28 mouse cellular contexts compared by ENCODE assay signal in genomic region chr10:53045931-53046330, GRCm38 (mm10).
DNase-seq lines count a peak whose midpoint lies in the region; ATAC-seq lines count a peak whose summit lies in the region.
"Had no signal": no experiment of that assay in that cellular context is flagged by ENCODE, and none has a peak within 500 bp of the region (broad histone marks: within the 10 kb centered on the region; RNA-seq: fewer than 3 reads in every experiment).

No protein-coding gene starts in this region.

- H3K36me3 ChIP-seq in midbrain, embryonic 14.5 days (ENCODE audit: control insufficient read depth, insufficient read depth, low read length) = no peaks in the 10 kb centered on the region
- H3K36me3 ChIP-seq in midbrain, embryonic 10.5 days = no peaks in the 10 kb centered on the region
- H3K36me3 ChIP-seq in midbrain, embryonic 16.5 days (ENCODE audit: control insufficient read depth, insufficient read depth, low read length) = no peaks in the 10 kb centered on the region
- H3K36me3 ChIP-seq in midbrain, embryonic 11.5 days (ENCODE audit: control insufficient read depth, insufficient read depth, low read length) = no peaks in the 10 kb centered on the region
- no peaks in the 10 kb centered on the region for H3K36me3 ChIP-seq in hindbrain, embryonic 12.5 days
- H3K36me3 ChIP-seq: embryonic facial prominence, embryonic 13.5 days; embryonic facial prominence, embryonic 15.5 days; forebrain, embryonic 10.5 days; forebrain, embryonic 12.5 days; G1E had no signal

- H3K27me3 ChIP-seq in midbrain, embryonic 14.5 days (ENCODE audit: control insufficient read depth, insufficient read depth, low read length) = no peaks in the 10 kb centered on the region
- no peaks in the 10 kb centered on the region for H3K27me3 ChIP-seq in midbrain, embryonic 10.5 days (ENCODE audit: low read depth, poor library complexity, severe bottlenecking)
- no peaks in the 10 kb centered on the region for H3K27me3 ChIP-seq in midbrain, embryonic 16.5 days (ENCODE audit: control insufficient read depth, insufficient read depth, low read depth, low read length)
- no peaks in the 10 kb centered on the region for H3K27me3 ChIP-seq in midbrain, embryonic 11.5 days (ENCODE audit: control insufficient read depth, insufficient read depth, low read length)
- no peaks in the 10 kb centered on the region for H3K27me3 ChIP-seq in hindbrain, embryonic 12.5 days
- H3K27me3 ChIP-seq: CH12.LX; embryonic facial prominence, embryonic 13.5 days; embryonic facial prominence, embryonic 15.5 days; forebrain, embryonic 12.5 days; Patski had no signal

- DNase-seq in midbrain, embryonic 14.5 days = peak; percentile 21
- DNase-seq in midbrain, embryonic 10.5 days (ENCODE audit: low spot score) = no peak
- no peak for DNase-seq in midbrain, embryonic 11.5 days (ENCODE audit: low spot score, missing footprints)
- DNase-seq: adrenal gland, adult 8-10 months; adrenal gland, postnatal 14 days; adrenal gland, postnatal 36 days; B cell, adult 2 months; cerebellum, adult 11 months; cerebellum, adult 18-20 months; cerebellum, adult 8-10 months; cerebellum, adult 9-11 months; cerebellum, postnatal 14 days; cerebellum, postnatal 36 days; embryo, embryonic 11 days had no signal

- H3K4me1 ChIP-seq in midbrain, embryonic 14.5 days (ENCODE audit: control insufficient read depth, insufficient read depth, low read length) = no peaks in the 10 kb centered on the region
- no peaks in the 10 kb centered on the region for H3K4me1 ChIP-seq in midbrain, embryonic 10.5 days
- H3K4me1 ChIP-seq in midbrain, embryonic 16.5 days (ENCODE audit: control insufficient read depth, insufficient read depth, low read length) = no peaks in the 10 kb centered on the region
- H3K4me1 ChIP-seq in midbrain, embryonic 11.5 days (ENCODE audit: control insufficient read depth, insufficient read depth, low read length) = no peaks in the 10 kb centered on the region
- H3K4me1 ChIP-seq in hindbrain, embryonic 12.5 days = no peaks in the 10 kb centered on the region
- H3K4me1 ChIP-seq: embryonic facial prominence, embryonic 13.5 days; embryonic facial prominence, embryonic 15.5 days; forebrain, embryonic 10.5 days; forebrain, embryonic 12.5 days had no signal

- ATAC-seq in midbrain, embryonic 14.5 days (ENCODE audit: low FRiP score, low TSS enrichment) = no peak
- 0 out of 2 replicates have a peak, but pooled peaks have one; percentile 65 for ATAC-seq in midbrain, embryonic 16.5 days
- ATAC-seq in midbrain, embryonic 11.5 days (ENCODE audit: low FRiP score) = no peak
- ATAC-seq in hindbrain, embryonic 12.5 days (ENCODE audit: low FRiP score) = no peak
- ATAC-seq: activated CD4-positive, CD25-positive, alpha-beta regulatory T cell, adult 4 months; CD4-positive, CD25-positive, alpha-beta regulatory T cell, adult 4 months; forebrain, embryonic 14.5 days; forebrain, embryonic 16.5 days; Patski had no signal

- H3K9me3 ChIP-seq in midbrain, embryonic 14.5 days (ENCODE audit: control insufficient read depth, low read length) = no peaks in the 10 kb centered on the region
- no peaks in the 10 kb centered on the region for H3K9me3 ChIP-seq in midbrain, embryonic 10.5 days (replicated peaks)
- no peaks in the 10 kb centered on the region for H3K9me3 ChIP-seq in midbrain, embryonic 16.5 days (replicated peaks; ENCODE audit: control insufficient read depth, low read length, poor library complexity, severe bottlenecking)
- no peaks in the 10 kb centered on the region for H3K9me3 ChIP-seq in midbrain, embryonic 11.5 days (ENCODE audit: control insufficient read depth, low read length)
- 0 out of 2 replicates have a peak, but pooled peaks cover 6% of the 10 kb centered on the region for H3K9me3 ChIP-seq in hindbrain, embryonic 12.5 days (replicated peaks)
- H3K9me3 ChIP-seq: embryonic facial prominence, embryonic 13.5 days; embryonic facial prominence, embryonic 15.5 days; forebrain, embryonic 10.5 days; forebrain, embryonic 12.5 days had no signal

- H3K27ac ChIP-seq in midbrain, embryonic 14.5 days (replicated peaks; ENCODE audit: low read depth, low read length) = no peak overlapping the region
- H3K27ac ChIP-seq in midbrain, embryonic 10.5 days (replicated peaks) = no peak overlapping the region
- no peak overlapping the region for H3K27ac ChIP-seq in midbrain, embryonic 16.5 days (ENCODE audit: low read length)
- H3K27ac ChIP-seq in midbrain, embryonic 11.5 days (ENCODE audit: low read depth, low read length) = no peak overlapping the region
- H3K27ac ChIP-seq in hindbrain, embryonic 12.5 days = no peak overlapping the region
- H3K27ac ChIP-seq: embryonic facial prominence, embryonic 13.5 days; embryonic facial prominence, embryonic 15.5 days; forebrain, embryonic 10.5 days; forebrain, embryonic 12.5 days had no signal

- H3K4me2 ChIP-seq in midbrain, embryonic 14.5 days (ENCODE audit: low read length) = no peak overlapping the region
- H3K4me2 ChIP-seq in midbrain, embryonic 16.5 days (ENCODE audit: low read length) = no peak overlapping the region
- H3K4me2 ChIP-seq in midbrain, embryonic 11.5 days = no peak overlapping the region
- no peak overlapping the region for H3K4me2 ChIP-seq in hindbrain, embryonic 12.5 days (replicated peaks)
- H3K4me2 ChIP-seq: embryonic facial prominence, embryonic 13.5 days; embryonic facial prominence, embryonic 15.5 days; forebrain, embryonic 12.5 days had no signal

- no peak overlapping the region for H3K9ac ChIP-seq in midbrain, embryonic 14.5 days (replicated peaks; ENCODE audit: low read length)
- H3K9ac ChIP-seq in midbrain, embryonic 16.5 days (ENCODE audit: low read depth, low read length) = no peak overlapping the region
- no peak overlapping the region for H3K9ac ChIP-seq in midbrain, embryonic 11.5 days (ENCODE audit: low read length)
- H3K9ac ChIP-seq in hindbrain, embryonic 12.5 days = no peak overlapping the region
- H3K9ac ChIP-seq: embryonic facial prominence, embryonic 13.5 days; embryonic facial prominence, embryonic 15.5 days; forebrain, embryonic 12.5 days had no signal

- H3K4me3 ChIP-seq in midbrain, embryonic 14.5 days (replicated peaks; ENCODE audit: low read depth, low read length) = no peak overlapping the region
- H3K4me3 ChIP-seq in midbrain, embryonic 10.5 days = no peak overlapping the region
- H3K4me3 ChIP-seq in midbrain, embryonic 16.5 days (ENCODE audit: low read depth, low read length) = no peak overlapping the region
- H3K4me3 ChIP-seq in midbrain, embryonic 11.5 days (ENCODE audit: low read depth, low read length) = no peak overlapping the region
- H3K4me3 ChIP-seq in hindbrain, embryonic 12.5 days = no peak overlapping the region
- H3K4me3 ChIP-seq: embryonic facial prominence, embryonic 13.5 days; embryonic facial prominence, embryonic 15.5 days; erythroblast, embryonic 14.5 days; forebrain, embryonic 10.5 days; forebrain, embryonic 12.5 days had no signal
